Mouse (Mus musculus) urinary bladder, postnatal 4 days (tissue): ENCODE measurements at regions not wholly inside any gene's neighbourhood (a gene's known extent, or its start where the extent isn't known, plus 50 kb on each side); places are given as distances from the start of the nearest gene placed in this dataset.

ENCODE experiments used
- DNase-seq, 2 experiments: peaks; one replicate each; pipeline ENCODE4 v3.0.0; 2021 to 2022; ENCODE audit warnings: low spot score in 2 of 2

GRCm38 (mm10) chr13:48083807-48084206 lies 177.2 kb upstream of the Id4 start:
- no peak for DNase-seq

DNA sequence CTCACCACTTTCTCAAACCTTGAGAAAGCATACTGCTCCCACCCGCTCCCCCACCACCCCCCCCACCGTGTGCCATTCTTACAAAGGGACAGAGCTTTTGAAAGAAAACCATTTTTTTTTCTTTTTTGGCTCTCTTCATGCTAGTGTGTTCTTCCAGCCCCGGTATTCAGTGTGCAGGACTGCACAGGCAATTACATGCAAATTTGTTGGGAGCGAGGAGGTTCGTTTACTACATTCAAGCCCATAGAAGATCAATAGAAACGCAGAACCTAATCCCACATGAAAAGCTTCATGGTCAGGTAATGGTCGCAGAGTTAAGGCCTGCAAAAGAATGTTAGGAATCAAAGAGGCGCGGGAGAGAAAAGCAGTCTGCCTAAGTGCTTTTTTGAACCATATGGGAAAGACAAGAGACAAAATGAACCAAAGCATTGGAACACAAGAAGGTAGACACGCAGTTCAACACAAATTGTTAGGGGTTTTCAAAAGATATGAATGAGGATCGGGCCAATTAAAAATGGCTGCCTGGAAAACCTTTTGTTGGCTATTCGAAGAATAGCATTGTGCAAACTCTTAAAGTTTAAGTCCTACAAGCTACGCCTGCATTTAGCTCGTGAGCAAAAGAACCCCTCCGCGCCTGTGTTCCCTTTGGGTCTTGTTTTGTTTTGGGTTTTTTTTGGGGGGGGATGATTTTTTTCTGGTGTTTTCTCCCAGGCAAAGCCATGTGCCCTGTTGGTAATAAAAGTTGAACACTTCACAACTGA lies 166.6 kb upstream of the Id4 start:
- DNase-seq: no peak

DNA sequence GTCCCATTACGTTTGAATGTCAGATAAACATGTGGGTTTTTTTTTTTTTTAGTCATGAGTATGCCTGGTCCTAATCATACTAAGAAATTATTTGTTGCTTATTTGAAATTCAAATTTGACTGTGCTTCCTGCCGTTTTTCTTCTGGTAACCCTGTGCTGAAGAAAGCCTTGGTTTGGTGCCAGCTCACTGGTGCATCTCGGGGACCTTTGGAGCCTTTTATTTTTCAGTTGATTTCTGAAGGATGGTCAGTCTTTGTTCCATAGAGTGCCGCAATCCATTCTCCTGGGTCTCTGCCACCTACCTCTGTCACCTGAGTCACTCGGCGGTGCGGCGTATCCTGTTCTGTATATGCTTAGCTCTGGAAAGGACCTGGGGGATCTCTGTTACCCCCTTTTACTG lies 158.9 kb upstream of the Id4 start:
- DNase-seq: no peak

GRCm38 (mm10) chr13:48102576-48102975 lies 158.5 kb upstream of the Id4 start:
- DNase-seq: no peak

GRCm38 (mm10) chr13:48104766-48105165 lies 156.3 kb upstream of the Id4 start:
- DNase-seq: no peak

GRCm38 (mm10) chr13:48106946-48107345 lies 154.1 kb upstream of the Id4 start:
- DNase-seq: no peak

DNA sequence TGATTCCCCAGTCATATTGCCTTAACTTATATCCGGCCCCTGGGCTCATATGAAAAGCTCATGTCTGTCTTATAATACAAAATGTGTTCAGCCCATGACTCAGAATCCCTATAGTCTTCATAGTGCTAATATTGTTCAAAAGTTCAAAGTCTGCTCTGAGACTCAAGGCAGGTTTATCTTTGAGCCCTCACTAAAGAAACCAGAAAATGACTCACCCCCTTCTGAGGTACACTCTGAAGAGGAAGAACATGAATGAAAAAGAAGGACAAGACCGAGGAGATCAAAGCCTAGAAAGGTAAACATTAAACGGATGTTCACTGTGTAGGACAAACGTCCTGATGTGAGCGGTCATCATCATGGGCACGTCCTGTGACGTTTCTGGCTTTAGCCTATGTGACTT lies 145.1 kb upstream of the Id4 start:
- no peak for DNase-seq

GRCm38 (mm10) chr13:48126582-48126981 lies 134.4 kb upstream of the Id4 start:
- no peak for DNase-seq

DNA sequence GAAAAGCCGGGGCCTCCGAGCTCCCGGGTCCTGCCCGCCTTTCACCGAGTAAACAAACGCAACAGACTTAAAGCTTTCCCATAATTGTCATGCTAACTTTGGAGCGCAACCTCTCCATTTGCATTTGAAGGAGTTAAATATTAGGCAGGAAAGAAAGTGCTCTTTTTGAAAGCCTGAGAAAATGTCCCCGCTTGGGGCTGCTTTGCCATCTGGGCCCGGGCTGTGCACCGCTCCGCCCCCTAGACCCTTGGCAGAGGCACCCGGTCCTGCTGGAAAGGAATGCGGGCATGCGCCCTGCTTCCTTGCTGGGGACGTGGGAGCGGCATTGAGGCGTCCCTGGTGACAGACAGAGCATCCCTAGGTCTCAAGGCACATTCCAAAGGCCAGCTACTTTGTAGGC lies 130.3 kb upstream of the Id4 start:
- peak; percentile 55 to 68 for DNase-seq

DNA sequence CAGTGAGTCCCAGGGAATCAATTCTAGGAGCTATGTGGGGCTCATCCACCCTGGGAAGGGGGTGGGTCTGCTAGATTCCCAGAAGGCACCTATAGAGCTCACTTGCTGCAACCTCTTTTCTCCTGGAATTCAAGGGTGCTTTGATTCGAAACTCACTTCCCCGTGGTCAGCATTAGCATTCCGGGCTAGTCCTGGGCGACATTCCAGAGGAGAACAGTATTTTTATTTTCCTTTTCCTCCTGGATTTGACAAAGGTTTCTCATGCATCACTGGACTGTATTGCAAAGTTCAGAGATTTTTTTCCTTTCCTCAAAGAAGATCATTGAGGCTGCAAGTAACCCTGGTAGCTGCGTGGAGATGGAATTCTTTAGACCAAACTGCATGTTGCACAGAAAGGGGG lies 129.3 kb upstream of the Id4 start:
- no peak for DNase-seq

DNA sequence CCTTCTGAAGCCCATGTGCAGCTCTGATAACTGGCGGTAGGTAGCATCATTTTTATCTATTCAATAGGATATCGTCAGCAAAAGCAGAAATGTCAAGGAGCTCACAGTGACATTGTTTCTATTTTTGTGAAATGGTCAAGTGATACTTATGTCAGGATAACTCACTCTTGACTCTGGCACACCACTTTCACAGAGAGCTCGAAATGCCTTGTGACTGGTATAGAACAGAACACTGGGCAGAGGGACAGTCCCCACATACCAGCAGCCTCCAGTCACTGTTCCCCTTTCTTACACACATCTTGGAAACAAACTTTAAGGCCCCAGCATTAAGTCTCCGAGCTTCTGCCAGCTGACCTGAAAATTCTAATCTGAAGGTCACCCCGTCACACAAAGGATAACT lies 115.1 kb upstream of the Id4 start:
- DNase-seq: no peak

DNA sequence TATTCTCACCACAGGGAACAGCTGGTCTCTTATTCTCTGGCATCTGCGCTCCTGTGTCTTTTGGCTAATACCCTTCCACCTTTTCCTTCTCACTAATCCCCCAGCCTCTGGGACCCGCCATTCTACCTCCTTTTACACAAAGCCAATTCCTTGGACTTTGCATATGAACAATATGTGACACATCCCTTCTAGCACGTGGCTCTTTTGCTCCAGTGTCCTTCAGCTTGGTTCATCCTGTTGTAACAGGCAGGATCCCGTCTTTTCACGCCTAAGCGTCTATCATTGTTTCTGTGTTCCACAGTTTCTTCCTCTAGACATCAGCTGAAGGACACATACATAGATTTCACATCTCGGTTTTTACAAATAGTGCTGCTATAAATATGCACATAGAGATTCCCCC lies 114.0 kb upstream of the Id4 start:
- no peak for DNase-seq

DNA sequence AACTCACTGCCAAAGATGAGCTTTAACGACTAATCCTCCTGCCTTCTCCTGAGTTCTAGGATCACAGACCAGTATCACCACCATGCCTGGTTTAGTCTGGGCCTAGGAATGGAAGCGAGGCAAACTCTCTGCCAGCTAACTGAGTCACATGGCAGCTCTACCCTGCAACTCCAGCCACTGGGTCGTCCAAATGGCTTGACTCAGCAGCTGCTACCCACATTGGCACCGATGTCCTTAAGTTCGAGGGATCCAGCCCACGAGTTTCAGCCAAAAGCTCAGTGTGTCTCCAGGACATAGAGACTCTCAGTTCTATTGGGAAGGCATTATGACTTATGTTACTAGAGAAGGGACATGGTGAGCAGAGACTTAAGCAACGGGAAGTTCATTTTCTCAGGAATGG lies 107.8 kb upstream of the Id4 start:
- DNase-seq: no peak

DNA sequence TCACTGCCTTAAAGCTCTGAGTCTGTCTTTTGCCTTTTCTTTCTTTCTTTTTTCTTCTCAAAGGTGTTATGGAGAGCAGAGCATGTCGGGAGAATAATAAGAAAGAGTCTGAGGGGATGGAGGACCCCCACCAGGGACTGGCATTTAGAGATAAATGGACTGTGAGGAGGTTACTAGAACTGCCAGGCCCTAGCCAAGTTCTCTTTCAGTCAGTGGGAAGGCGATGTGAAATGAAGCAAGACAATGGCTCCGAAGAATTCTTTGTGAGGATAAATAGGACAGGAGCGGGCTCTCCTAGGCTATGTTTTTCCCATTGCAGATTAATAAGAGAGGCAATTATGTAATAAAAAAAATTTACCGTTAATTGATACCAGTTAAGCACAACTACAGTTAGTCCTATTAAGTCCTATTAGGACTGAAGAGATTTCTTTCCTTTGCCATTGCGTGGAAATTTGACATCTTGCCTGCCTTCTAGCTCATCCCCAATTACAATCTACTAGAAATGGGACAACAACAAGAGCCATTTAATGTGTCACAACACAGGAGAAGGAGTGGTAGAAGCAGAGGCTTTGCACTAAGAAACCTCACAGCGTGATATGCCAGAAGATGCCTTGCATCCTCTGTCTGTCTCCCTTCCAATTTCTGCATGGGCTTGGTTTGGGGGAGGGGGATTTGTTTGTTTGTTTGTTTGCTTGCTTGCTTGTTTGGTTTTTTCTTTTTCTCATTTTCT lies 107.2 kb upstream of the Id4 start:
- no peak for DNase-seq

- no peak for DNase-seq
Observed at GRCm38 (mm10) chr13:48154414-48155105, 106.5 kb upstream of the Id4 start.

DNA sequence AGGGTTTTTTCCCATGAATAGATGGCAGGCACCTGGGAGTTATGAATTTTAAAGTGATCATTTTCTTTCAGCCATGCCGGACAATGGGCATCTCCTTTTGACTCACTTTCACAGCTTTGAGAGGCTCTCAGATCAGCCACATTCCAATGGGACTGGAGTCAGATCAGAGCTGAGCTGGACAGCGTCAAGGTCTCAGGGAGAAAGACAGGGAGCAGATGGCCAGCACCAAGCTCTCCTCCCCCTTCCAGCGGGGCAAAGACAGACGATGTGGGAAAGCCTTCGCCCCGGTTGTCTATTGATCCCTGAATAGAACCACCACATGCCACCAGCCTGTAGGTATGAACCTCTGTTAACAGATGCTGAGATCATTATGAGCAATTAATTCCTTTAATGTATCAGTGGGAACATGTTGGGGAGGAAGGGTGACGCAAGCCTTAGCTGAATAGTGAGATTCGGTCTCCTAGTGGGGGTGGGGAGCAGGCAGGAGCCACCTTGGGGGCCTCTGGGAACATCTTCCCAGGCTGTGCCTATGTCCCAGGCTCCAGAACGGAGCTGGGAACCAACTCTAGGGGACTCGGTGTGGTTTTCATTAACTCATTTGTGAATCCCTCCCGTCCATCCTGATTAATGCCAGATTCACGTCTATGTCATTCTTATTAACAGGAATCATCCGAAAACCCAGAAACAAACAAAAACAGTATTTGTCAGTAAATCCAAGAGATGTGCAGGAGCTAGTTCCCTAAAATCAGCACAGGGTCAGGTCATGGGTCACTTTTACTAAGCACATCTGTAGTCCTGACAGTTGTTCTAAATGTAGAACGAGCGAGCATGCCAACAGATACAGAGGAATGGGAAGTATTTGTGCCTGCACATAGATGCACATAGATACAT lies 101.8 kb upstream of the Id4 start:
- no peak for DNase-seq

DNA sequence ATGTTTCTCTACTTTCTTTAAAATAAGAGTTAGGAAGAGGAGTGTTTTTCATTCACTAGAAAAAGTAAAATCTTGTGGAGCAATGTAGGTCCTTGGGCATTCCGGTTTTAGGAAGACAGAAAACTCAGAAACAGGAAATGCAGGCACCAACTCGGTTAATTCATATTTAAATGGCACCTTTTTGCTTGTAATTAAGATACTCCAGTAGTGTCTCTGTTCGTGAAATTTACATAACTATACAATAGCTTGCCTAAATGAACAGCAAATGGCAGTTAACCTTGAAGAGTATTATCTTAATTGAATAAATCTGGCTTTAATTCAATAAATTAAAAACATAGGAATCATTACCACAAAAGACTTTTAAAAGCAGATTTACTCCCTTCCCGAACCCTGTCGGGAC lies 100.9 kb upstream of the Id4 start:
- no peak for DNase-seq

DNA sequence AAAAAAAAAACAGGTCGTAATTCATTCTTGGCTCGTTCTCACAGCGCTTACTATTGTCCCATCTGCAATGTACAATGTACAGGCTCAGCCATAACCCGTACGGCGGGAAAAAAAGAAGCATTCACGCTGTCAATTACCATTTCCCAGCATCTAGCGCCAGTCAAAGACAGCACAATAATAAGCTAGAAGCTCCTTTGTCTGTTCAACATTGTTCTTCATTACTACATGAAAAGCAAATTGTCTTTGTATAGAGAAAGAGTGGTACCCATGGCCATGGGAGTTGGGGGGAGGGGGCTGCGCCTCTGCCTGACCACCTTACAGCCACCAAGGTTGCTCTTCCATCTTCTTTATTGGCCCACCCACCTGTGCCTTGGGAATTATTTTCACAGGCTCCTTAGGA lies 99.7 kb upstream of the Id4 start:
- DNase-seq: no peak

DNA sequence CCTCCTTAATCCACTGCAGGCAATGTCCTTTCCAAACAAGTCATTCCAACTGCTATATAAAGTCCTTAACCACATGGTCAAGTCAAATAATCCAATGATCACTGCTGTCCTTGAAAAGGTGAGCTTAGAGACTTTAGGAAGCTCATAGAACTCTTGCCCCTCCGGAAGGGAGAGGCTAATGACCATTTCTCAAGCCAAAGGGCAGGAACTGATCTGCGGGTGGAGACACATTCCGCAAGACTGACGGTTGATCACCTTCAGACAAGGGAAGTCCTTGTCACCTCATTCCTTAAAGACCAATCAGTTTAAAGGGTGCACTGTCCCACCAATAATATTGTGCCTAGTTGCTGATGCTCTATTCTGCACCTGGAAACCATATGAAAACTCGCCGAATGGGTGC lies 96.4 kb upstream of the Id4 start:
- DNase-seq: no peak

DNA sequence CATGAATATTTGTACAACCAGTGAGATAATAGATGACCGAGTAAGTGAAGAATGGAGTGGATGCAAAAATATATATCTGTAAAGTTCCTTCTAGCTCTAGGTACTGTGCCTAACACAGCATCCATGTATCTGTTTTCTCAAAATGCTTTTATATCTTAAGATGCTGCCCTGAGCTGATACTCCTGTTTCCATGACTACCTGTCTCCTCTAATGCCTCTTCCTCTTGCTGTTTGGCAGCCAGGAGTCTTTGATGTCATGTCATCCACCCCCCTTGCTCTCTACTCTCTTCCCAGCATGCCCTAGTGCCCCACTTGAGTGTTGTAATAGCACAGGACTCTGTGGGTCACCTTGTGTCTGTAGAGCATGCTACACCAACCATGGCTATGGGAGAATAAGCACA lies 95.2 kb upstream of the Id4 start:
- DNase-seq: no peak

- no peak for DNase-seq
Observed at GRCm38 (mm10) chr13:48167976-48168375, 93.1 kb upstream of the Id4 start.
